Mouse (Mus musculus) right cerebral cortex, adult 2 months (tissue): ENCODE results near the gene Taar3.

Experiments
- DNase-seq, 2 experiments: peaks; one replicate each; pipeline ENCODE4 v3.0.0; 2021 to 2022; ENCODE audit warnings: low spot score in 2 of 2

The Taar3 gene

DNA sequence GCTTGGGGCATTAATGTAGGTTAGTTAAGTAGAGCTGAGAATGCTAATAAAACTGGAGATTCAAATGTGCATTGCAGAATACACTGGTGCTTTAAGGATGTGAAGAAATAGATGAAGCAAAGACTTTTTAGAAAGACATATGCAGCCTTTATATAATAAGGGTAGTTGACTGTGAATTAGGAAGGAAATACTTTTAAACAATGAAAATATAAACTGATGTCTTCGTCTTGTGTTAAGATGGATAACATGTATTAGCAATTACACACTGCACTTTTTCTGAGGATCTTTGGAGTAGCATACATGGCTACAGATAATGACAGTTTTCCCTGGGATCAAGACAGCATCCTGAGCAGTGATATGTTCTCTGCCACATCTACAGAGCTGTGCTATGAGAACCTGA lies 50.3 kb downstream of the Taar3 start, which contains the start of gene Taar7b:
TSS of gene Taar7b (plus strand) at position 301 of the 400 bp plus-strand sequence.
- DNase-seq = no peak
